Mouse (Mus musculus): Measurements from ENCODE around the gene Abtb2. TPM values are rescaled to one million over a fixed set of nuclear protein-coding genes. Genes with fewer than 3 reads are reported as not detected.

Gene Abtb2
- polyA plus RNA-seq, 1 experiment: 4.4 TPM

DNA sequence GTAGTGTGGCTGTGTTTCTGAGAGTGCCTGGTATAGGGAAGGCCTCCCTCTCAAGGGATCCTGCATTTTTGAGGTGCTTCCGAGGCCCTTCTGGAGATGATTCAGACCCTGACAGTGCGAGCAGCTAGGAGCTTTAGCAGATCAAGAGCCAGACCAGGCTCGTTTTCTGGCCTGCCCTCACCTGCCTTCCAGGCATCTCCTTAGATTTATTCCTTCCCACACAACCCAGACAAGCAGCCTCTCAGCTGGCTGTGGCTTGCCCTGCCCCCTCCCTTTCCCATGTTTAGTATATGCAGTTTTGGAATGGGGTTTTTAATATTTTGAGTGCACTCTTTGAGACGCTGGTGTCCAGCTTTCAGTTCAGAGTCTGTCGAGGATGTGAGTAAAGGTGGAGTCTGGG lies 124.7 kb downstream of the Abtb2 start:
- H3K27ac ChIP-seq (ENCODE audit: insufficient read depth, low read length): no peak overlapping the region
- H3K4me1 ChIP-seq (ENCODE audit: control insufficient read depth, insufficient read depth, low read length): peaks cover 24% of the 10 kb centered on the region
- TF ChIP-seq CTCF (IDR thresholded peaks at IDR 0.05; ENCODE audit: borderline replicate concordance, insufficient read depth, low read length) (no peak), POLR2A (IDR thresholded peaks at IDR 0.05; ENCODE audit: low read depth, low read length) (no peak)
- H3K4me3 ChIP-seq (ENCODE audit: insufficient read depth, low read length): no peak overlapping the region

DNA sequence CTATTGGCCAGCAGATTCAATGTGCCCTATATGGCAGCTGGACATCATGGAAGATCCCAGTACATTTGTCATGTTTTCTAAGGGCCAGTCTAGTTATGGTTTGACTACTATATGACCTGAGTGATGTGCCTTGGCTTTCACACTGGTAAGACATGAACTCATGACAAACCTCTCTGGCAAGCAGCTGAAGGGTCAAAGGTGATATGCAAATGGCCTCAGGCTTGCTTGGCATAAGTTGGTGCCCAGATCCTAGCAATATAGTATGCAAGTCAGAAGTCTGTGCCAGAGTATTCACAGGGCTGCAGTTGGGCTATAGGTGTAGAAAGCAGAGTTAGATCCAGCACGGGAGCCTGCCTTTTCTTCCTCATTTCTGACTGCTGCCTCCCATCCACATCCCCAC lies 125.2 kb downstream of the Abtb2 start:
- Histone ChIP-seq H3K4me1 (ENCODE audit: control insufficient read depth, insufficient read depth, low read length) (peaks cover 22% of the 10 kb centered on the region), H3K4me3 (ENCODE audit: insufficient read depth, low read length) (no peak overlapping the region), H3K27ac (ENCODE audit: insufficient read depth, low read length) (no peak overlapping the region)
- TF ChIP-seq CTCF (IDR thresholded peaks at IDR 0.05; ENCODE audit: borderline replicate concordance, insufficient read depth, low read length): no peak
- TF ChIP-seq POLR2A (IDR thresholded peaks at IDR 0.05; ENCODE audit: low read depth, low read length): no peak

DNA sequence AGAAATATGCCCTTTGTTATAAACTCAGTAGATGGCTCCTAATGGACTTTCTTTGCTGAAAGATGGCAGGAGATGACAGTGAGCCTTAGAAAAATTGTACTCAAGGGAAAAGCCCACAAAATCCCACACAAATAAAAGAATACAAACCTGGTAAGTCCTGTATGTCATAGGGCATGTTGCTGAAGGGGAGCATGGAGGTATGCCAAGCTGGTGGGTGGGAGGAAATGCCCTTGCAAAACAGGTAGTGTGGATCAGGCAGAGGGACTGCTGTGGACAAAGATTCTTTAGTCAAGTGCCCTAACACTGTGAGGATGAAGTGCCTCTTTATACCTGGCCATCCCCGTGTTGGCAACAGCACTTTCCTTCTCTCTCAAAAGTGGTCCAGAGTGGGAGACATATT lies 126.7 kb downstream of the Abtb2 start:
- H3K4me1 ChIP-seq (ENCODE audit: control insufficient read depth, insufficient read depth, low read length): peaks cover 13% of the 10 kb centered on the region
- H3K27ac ChIP-seq (ENCODE audit: insufficient read depth, low read length): no peak overlapping the region
- H3K4me3 ChIP-seq (ENCODE audit: insufficient read depth, low read length): no peak overlapping the region
- no peak for TF ChIP-seq CTCF (IDR thresholded peaks at IDR 0.05; ENCODE audit: borderline replicate concordance, insufficient read depth, low read length)
- no peak for TF ChIP-seq POLR2A (IDR thresholded peaks at IDR 0.05; ENCODE audit: low read depth, low read length)

DNA sequence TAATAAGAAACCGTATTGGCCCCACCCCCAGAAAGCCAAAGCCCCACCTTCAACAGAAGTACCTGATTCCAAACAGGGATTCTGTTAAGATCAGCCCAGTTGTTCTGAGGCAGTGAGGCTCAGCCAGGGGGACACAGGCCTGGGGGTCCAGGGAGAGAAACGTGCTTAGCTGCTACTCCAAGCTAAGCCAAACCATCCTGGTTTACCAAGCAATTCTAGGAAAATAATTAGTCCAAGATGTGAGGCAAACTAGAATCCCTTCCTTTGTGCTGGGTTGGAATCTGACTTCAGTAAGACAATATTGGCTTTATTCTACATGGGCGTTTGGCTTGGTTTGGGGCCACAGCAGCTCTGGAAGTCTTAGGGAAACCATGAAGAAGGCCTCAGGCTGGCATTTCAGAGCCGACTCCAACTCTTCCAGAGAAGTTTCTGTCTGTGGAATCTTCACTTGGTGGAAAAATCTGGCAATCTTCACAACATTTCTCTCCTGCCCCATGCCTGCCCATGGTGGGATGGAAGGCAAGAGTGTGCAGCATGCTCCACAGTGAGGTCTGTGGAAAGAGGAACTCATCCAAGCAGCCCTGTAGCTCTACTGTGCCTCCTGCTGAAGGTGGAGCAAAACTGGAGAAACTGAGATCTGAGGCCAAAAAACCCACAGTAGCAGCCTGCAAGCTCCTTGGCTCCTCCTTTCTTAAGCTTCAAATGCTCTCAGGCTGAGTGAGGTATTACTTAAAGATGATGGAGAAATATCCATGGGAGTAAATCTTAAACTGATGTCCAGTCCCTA lies 128.9 kb downstream of the Abtb2 start:
- H3K4me1 ChIP-seq (ENCODE audit: control insufficient read depth, insufficient read depth, low read length): peaks cover 13% of the 10 kb centered on the region
- no peak overlapping the region for H3K4me3 ChIP-seq (ENCODE audit: insufficient read depth, low read length)
- no peak for TF ChIP-seq CTCF (IDR thresholded peaks at IDR 0.05; ENCODE audit: borderline replicate concordance, insufficient read depth, low read length)
- no peak for TF ChIP-seq POLR2A (IDR thresholded peaks at IDR 0.05; ENCODE audit: low read depth, low read length)
- H3K27ac ChIP-seq (ENCODE audit: insufficient read depth, low read length): no peak overlapping the region

DNA sequence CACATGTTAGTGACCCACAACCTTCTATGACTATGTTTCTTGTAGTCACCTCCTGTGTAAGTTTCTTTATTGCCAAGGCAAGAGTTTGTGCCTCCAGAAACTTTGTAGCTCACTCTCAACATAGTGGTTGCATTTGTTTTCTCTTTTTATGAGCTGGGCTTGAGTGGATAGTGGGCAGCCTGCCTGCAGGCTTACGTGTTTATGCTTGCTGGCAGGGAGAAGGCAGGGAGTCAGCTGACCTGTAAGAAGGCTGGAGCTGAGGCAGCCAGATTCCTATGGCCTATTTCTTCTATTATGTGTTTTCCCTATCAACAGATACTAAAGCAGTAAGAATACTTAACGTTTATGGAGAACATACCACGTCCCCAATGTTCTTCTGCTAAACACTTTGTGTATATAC lies 130.1 kb downstream of the Abtb2 start:
- TF ChIP-seq POLR2A (IDR thresholded peaks at IDR 0.05; ENCODE audit: low read depth, low read length): no peak
- no peak for TF ChIP-seq CTCF (IDR thresholded peaks at IDR 0.05; ENCODE audit: borderline replicate concordance, insufficient read depth, low read length)
- no peak overlapping the region for H3K27ac ChIP-seq (ENCODE audit: insufficient read depth, low read length)

DNA sequence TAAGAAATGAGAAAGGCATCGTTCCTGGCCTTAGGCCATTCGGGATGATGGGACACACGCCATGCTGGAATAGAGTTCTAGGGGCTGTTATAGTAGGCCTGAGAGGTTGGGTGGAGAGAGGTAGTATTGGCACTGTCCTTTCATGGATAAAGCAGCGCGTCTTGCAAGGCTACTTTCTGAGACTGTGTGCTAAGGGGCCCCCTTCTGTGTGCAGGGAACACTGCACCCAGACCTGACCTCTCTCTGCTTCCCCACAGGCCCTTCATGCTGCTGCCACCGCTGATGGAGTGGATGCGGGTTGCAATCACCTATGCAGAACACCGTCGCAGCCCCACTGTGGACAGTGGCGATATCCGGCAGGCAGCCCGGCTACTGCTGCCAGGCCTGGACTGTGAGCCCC lies 134.4 kb downstream of the Abtb2 start:
- TF ChIP-seq POLR2A (IDR thresholded peaks at IDR 0.05; ENCODE audit: low read depth, low read length) (no peak), CTCF (IDR thresholded peaks at IDR 0.05; ENCODE audit: borderline replicate concordance, insufficient read depth, low read length) (no peak)
- H3K27ac ChIP-seq (ENCODE audit: insufficient read depth, low read length): no peak overlapping the region
- peaks cover 6% of the 10 kb centered on the region for H3K4me1 ChIP-seq (ENCODE audit: control insufficient read depth, insufficient read depth, low read length)
- H3K4me3 ChIP-seq (ENCODE audit: insufficient read depth, low read length): no peak overlapping the region

More for the DNA sequence above, 130.1 kb downstream of the Abtb2 start:
- Histone ChIP-seq H3K4me3 (ENCODE audit: insufficient read depth, low read length) (no peak overlapping the region), H3K4me1 (ENCODE audit: control insufficient read depth, insufficient read depth, low read length) (peaks cover 8% of the 10 kb centered on the region)

DNA sequence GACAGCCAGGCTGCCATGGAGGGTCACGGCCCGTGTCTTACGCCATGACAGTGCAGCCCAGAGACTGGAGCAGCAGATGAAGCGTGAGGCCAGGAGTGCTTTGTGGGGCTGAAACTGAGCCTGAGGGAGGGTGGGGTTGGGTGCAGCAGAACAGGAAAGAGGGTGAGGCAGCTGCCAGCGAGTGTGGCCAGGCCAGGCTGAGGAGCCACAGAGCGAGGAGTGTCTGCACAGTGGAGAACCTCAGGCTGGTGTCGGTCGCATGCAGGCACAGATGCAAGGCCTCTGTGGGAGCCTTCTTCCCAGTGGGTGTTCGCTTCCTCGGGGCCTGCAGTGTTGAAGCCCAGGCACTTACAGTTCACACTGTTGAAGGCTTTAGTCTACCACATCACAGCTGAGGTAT lies 137.2 kb downstream of the Abtb2 start:
- H3K4me3 ChIP-seq (ENCODE audit: insufficient read depth, low read length): no peak overlapping the region
- no peak overlapping the region for H3K27ac ChIP-seq (ENCODE audit: insufficient read depth, low read length)
- 0 out of 2 replicates have a peak, but pooled peaks cover 9% of the 10 kb centered on the region for H3K4me1 ChIP-seq (ENCODE audit: control insufficient read depth, insufficient read depth, low read length)
- TF ChIP-seq POLR2A (IDR thresholded peaks at IDR 0.05; ENCODE audit: low read depth, low read length) (no peak), CTCF (IDR thresholded peaks at IDR 0.05; ENCODE audit: borderline replicate concordance, insufficient read depth, low read length) (no peak)

DNA sequence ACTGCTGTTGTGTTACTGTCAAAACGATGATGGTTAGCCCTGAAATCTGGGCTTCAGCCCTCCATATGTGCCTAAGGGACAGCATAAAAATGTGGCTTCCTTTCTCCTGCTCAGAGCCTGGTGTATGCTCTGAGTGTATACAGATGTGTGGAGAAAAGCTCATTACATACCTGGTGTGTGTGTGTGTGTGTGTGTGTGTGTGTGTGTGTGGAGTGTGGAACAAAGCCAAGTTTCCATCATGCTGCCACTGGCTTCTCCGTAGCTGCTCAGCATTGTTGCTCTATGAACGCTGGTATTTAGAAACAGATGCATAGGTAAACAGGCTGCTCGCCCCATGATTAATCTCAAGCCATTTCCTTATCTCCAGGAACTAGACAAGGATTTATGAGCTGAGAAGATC lies 137.8 kb downstream of the Abtb2 start:
- Histone ChIP-seq H3K4me1 (ENCODE audit: control insufficient read depth, insufficient read depth, low read length) (0 out of 2 replicates have a peak, but pooled peaks cover 9% of the 10 kb centered on the region), H3K4me3 (ENCODE audit: insufficient read depth, low read length) (no peak overlapping the region), H3K27ac (ENCODE audit: insufficient read depth, low read length) (no peak overlapping the region)
- no peak for TF ChIP-seq POLR2A (IDR thresholded peaks at IDR 0.05; ENCODE audit: low read depth, low read length)
- TF ChIP-seq CTCF (IDR thresholded peaks at IDR 0.05; ENCODE audit: borderline replicate concordance, insufficient read depth, low read length): no peak

DNA sequence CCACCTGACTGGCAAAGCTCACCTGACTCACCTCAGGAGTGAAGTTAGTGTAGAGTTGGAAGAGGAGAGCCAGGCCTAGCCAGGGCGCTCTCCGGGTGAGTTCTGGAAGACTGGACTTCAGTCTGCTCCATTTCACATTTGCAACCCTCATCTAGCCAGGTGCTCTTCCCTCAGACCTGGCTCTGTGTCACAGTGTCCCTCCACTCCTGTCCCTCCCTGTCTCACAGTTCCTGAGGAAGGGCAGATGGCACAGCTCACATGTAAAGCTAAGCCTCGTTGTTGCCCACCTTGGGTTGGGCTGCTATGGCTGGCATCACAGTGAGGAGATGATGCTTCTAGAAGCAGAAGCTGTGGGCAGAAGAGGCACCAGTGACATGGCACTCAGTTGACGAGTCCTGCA lies 139.7 kb downstream of the Abtb2 start:
- TF ChIP-seq CTCF (IDR thresholded peaks at IDR 0.05; ENCODE audit: borderline replicate concordance, insufficient read depth, low read length) (no peak), POLR2A (IDR thresholded peaks at IDR 0.05; ENCODE audit: low read depth, low read length) (no peak)
- H3K27ac ChIP-seq (ENCODE audit: insufficient read depth, low read length): no peak overlapping the region

DNA sequence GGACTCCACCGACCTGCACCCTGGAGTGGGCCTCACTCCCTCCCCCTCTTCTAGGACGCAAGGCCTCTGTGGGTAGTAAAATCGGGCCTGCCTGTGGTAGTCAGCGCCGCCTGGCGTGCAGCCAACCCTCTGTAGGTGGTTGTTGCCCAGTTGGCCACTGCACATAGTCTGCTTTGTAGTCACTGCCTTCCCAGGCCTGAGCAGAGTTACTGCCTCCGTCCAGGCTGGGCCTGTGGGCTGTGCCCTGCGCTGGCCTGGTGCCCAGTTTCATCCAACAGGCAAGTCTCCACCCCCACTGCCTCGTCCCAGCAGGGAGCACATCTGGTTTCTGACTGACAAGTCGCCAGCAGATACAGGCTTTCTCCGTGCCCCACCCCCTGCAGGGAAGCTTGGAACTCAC lies 140.1 kb downstream of the Abtb2 start:
- Histone ChIP-seq H3K4me1 (ENCODE audit: control insufficient read depth, insufficient read depth, low read length) (0 out of 2 replicates have a peak, but pooled peaks cover 9% of the 10 kb centered on the region), H3K4me3 (ENCODE audit: insufficient read depth, low read length) (no peak overlapping the region), H3K27ac (ENCODE audit: insufficient read depth, low read length) (no peak overlapping the region)
- no peak for TF ChIP-seq CTCF (IDR thresholded peaks at IDR 0.05; ENCODE audit: borderline replicate concordance, insufficient read depth, low read length)

More for the DNA sequence above, 139.7 kb downstream of the Abtb2 start:
- no peak overlapping the region for H3K4me3 ChIP-seq (ENCODE audit: insufficient read depth, low read length)
- H3K4me1 ChIP-seq (ENCODE audit: control insufficient read depth, insufficient read depth, low read length): 0 out of 2 replicates have a peak, but pooled peaks cover 9% of the 10 kb centered on the region
